Mouse (Mus musculus) ES-E14 (cell line): ENCODE measurements around the gene Vdr. TPM values are rescaled to one million over a fixed set of nuclear protein-coding genes. Genes with fewer than 3 reads are reported as not detected.

Experiments
- DNase-seq: peaks from one replicate; pipeline ENCODE4 v3.0.0-alpha.2; 2013; ENCODE audit warnings: low read depth, low spot score
- H3K27ac ChIP-seq: 2 replicates; pipeline ENCODE4 v1.5.1; 2012; ENCODE audit warnings: low read depth, mild to moderate bottlenecking, low read length, moderate library complexity, mixed read lengths; ENCODE audit not compliant: poor library complexity, insufficient read depth, severe bottlenecking
- H3K36me3 ChIP-seq: 2 replicates; pipeline ENCODE4 v1.6.1; 2012; ENCODE audit warnings: mild to moderate bottlenecking, low read length, moderate library complexity, mixed read lengths; ENCODE audit not compliant: control insufficient read depth, poor library complexity, insufficient read depth, severe bottlenecking
- H3K4me1 ChIP-seq, 2 experiments: fragments of 150-350 bp in 1 of 2; sonication (generic) in 1 of 2; 2 replicates each; pipeline ENCODE4 v1.6.1; 2012; ENCODE audit warnings: low read length in 2 of 2, mild to moderate bottlenecking in 1 of 2, mixed read lengths in 1 of 2; ENCODE audit not compliant: control insufficient read depth in 2 of 2, insufficient read depth in 2 of 2, poor library complexity in 1 of 2
- H3K4me3 ChIP-seq, 2 experiments: fragments of 150-350 bp in 1 of 2; sonication (generic) in 1 of 2; 2 replicates each; pipeline ENCODE4 v1.5.1; 2012; ENCODE audit warnings: low read length in 2 of 2, low read depth in 1 of 2, mild to moderate bottlenecking in 1 of 2, mixed read lengths in 1 of 2; ENCODE audit not compliant: insufficient read depth in 1 of 2, poor library complexity in 1 of 2, severe bottlenecking in 1 of 2
- H3K9ac ChIP-seq: 2 replicates; pipeline ENCODE4 v1.6.1; 2012; ENCODE audit warnings: low read depth, mild to moderate bottlenecking, low read length, mixed read lengths; ENCODE audit not compliant: poor library complexity, insufficient read depth, severe bottlenecking
- H3K9me3 ChIP-seq: fragments of 150-350 bp; sonication (generic); 2 replicates; pipeline ENCODE4 v1.6.1; 2012; ENCODE audit warnings: low read depth, mild to moderate bottlenecking, low read length; ENCODE audit not compliant: control insufficient read depth, insufficient read depth
- CHD2 ChIP-seq: IDR thresholded peaks from 2 replicates; pipeline ENCODE4 v1.6.1; 2014; ENCODE audit warnings: mild to moderate bottlenecking, low read depth, low read length, inconsistent platforms
- HCFC1 ChIP-seq: IDR thresholded peaks from 2 replicates; pipeline ENCODE4 v1.6.1; 2012; ENCODE audit warnings: low read length, inconsistent platforms, borderline replicate concordance; ENCODE audit not compliant: insufficient read depth
- MAFK ChIP-seq: IDR thresholded peaks from 2 replicates; pipeline ENCODE4 v1.6.1; 2014; ENCODE audit warnings: mild to moderate bottlenecking, low read depth, low read length, inconsistent platforms; ENCODE audit not compliant: insufficient read depth
- ZC3H11A ChIP-seq: IDR thresholded peaks from 2 replicates; pipeline ENCODE4 v1.6.1; 2012; ENCODE audit warnings: low read depth, mild to moderate bottlenecking, inconsistent platforms, low read length, borderline replicate concordance
- ZNF384 ChIP-seq: IDR thresholded peaks from 2 replicates; pipeline ENCODE4 v1.6.1; 2012; ENCODE audit warnings: low read depth, low read length, inconsistent platforms
- in situ Hi-C, 2 experiments: fragments of 600-800 bp; cut with MboI; formaldehyde crosslinking; loops; one replicate each; pipeline ENCODE4 v1.15.1; 2025; ENCODE audit warnings: low sequenced_read_pairs in 2 of 2, inconsistent platforms in 1 of 2; ENCODE audit not compliant: unreplicated experiment in 2 of 2
- total RNA-seq: library from RNA; depleted of rRNA; stranded (reverse); fragments of 300-350 nt; gene quantifications from 2 replicates; pipeline ENCODE4 v1.2.3, GENCODE M21; 2012

Vdr gene
- total RNA-seq, 1 experiment: 0.22 TPM

- Histone ChIP-seq H3K9ac (no peak within 1 kb of the TSS), H3K4me1 (peaks cover 2 to 12% of the 10 kb centered on the region in 2 experiments; a peak in 1 of 4 replicates), H3K27ac (no peak within 1 kb of the TSS), H3K36me3 (no peaks in the 10 kb centered on the region), H3K9me3 (no peaks in the 10 kb centered on the region), H3K4me3 (no peak within 1 kb of the TSS)
- no peak for TF ChIP-seq ZNF384
- no peak for TF ChIP-seq MAFK
- no peak for TF ChIP-seq CHD2
- no peak for TF ChIP-seq ZC3H11A
- no peak for TF ChIP-seq HCFC1
- in situ Hi-C loops: no loop called here
- no peak for DNase-seq
These were observed 66.1 kb downstream of the Vdr start, which contains the start of gene Hdac7 for GRCm38 (mm10) chr15:97844037-97845034. Hdac7 (minus strand) TSS chr15:97844502.

- Histone ChIP-seq H3K36me3 (no peaks in the 10 kb centered on the region), H3K27ac (no peak overlapping the region), H3K9ac (no peak overlapping the region), H3K9me3 (no peaks in the 10 kb centered on the region), H3K4me3 (no peak overlapping the region), H3K4me1 (peaks cover 2 to 12% of the 10 kb centered on the region in 2 experiments; a peak in 1 of 4 replicates)
- DNase-seq: no peak
- no peak for TF ChIP-seq MAFK
- TF ChIP-seq HCFC1: no peak
- no peak for TF ChIP-seq ZNF384
- TF ChIP-seq ZC3H11A: no peak
- TF ChIP-seq CHD2: no peak
- in situ Hi-C loops: no loop called here
These were observed 67.2 kb downstream of the Vdr start for GRCm38 (mm10) chr15:97843247-97843651.

- H3K4me3 ChIP-seq: no peak overlapping the region
- no peak for DNase-seq
- no peak overlapping the region for H3K27ac ChIP-seq
- H3K4me1 ChIP-seq: peaks cover 2 to 14% of the 10 kb centered on the region in 2 experiments; a peak in 2 of 4 replicates
- H3K36me3 ChIP-seq: no peaks in the 10 kb centered on the region
- no peaks in the 10 kb centered on the region for H3K9me3 ChIP-seq
- TF ChIP-seq CHD2: no peak
- TF ChIP-seq MAFK: no peak
- no peak for TF ChIP-seq ZNF384
- no peak for TF ChIP-seq HCFC1
- no peak for TF ChIP-seq ZC3H11A
- no peak overlapping the region for H3K9ac ChIP-seq
- in situ Hi-C loops: no loop called here
These were observed 68.4 kb downstream of the Vdr start for GRCm38 (mm10) chr15:97842058-97842457.

- no peak for TF ChIP-seq HCFC1
- TF ChIP-seq MAFK: no peak
- TF ChIP-seq CHD2: no peak
- no peak for TF ChIP-seq ZNF384
- TF ChIP-seq ZC3H11A: no peak
- Histone ChIP-seq H3K4me3 (no peak overlapping the region), H3K9me3 (no peaks in the 10 kb centered on the region), H3K36me3 (no peaks in the 10 kb centered on the region), H3K4me1 (peaks cover 2 to 17% of the 10 kb centered on the region in 2 experiments; a peak in 2 of 4 replicates), H3K27ac (no peak overlapping the region), H3K9ac (no peak overlapping the region)
- in situ Hi-C loops: no loop called here
- DNase-seq: no peak
These were observed 69.0 kb downstream of the Vdr start for GRCm38 (mm10) chr15:97841383-97841782.
